Mouse (Mus musculus) adrenal gland, adult 2 months (tissue): Measurements from ENCODE around the gene Slc4a4. TPM values are rescaled to one million over a fixed set of nuclear protein-coding genes. Genes with fewer than 3 reads are reported as not detected.
A peak's percentile ranks its signal among the peaks of the same experiment; 100 is the strongest.
"Not testable (repeated sequence)": the region's sequence is repeated elsewhere in the genome, so short reads cannot be mapped to it uniquely, and the experiment has no call there.

Source experiments
- DNase-seq: peaks from one replicate; pipeline ENCODE4 v3.0.0; 2021
- polyA plus RNA-seq: library from polyadenylated mRNA; depleted of rRNA; stranded (reverse); fragments of >200 nt; gene quantifications from 2 replicates; pipeline ENCODE4 v1.2.3, GENCODE M21; 2012
- total RNA-seq, 2 experiments: library from RNA; stranded (reverse); gene quantifications; 2 replicates each; pipeline ENCODE4 v1.2.3; 2021

Slc4a4 gene
- total and polyA plus RNA-seq, 3 experiments, result 3.3 to 65.1 (median 42.7) TPM

- DNase-seq, result no peak
These were observed 191.1 kb downstream of the Slc4a4 start for GRCm38 (mm10) chr5:89077711-89078110.

GRCm38 (mm10) chr5:89083476-89083875 is 196.9 kb downstream of the Slc4a4 start:
- no peak for DNase-seq

- DNase-seq, result no peak
These were observed 201.3 kb downstream of the Slc4a4 start for GRCm38 (mm10) chr5:89087916-89088315.

DNA sequence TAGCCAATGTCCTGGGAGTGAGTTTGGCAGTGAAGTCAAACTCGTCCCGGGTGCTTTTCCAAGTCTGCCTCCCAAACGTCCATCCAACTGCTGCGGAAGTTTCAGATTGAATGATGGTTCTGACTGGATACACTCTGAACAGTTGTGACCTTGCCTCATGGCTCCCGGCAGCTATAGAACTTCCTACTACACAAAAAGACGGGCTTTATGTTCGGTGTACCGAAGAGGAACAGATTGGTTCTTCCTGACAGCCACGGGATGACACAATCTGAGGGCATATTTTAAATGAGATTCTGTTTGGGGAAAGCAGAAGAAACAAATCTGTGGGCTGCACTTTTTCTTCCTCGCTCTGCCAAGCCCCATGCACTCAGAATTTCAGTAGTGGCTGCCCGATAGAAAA is 201.8 kb downstream of the Slc4a4 start:
- DNase-seq, result no peak

DNA sequence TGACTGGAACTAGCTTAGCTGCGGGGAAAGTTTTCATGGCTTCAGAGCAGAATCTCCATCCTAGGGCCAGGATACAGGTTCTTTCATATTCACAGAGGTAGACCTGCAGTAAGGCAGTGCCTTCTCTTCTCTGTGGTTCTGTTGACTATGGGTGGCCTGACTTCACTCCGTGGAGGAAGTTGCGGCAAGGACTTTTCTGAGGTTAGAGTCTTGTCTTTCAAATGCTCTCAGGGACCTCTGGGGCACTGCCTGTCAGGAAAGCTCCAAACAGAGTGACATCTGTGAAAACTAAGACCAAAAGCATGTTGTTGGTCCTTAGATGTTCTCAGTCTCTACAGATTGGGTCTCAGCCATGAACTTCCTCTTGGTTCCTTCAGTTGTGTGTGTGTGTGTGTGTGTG is 203.5 kb downstream of the Slc4a4 start:
- no peak for DNase-seq

GRCm38 (mm10) chr5:89096371-89096770 is 209.8 kb downstream of the Slc4a4 start:
- no peak for DNase-seq

DNA sequence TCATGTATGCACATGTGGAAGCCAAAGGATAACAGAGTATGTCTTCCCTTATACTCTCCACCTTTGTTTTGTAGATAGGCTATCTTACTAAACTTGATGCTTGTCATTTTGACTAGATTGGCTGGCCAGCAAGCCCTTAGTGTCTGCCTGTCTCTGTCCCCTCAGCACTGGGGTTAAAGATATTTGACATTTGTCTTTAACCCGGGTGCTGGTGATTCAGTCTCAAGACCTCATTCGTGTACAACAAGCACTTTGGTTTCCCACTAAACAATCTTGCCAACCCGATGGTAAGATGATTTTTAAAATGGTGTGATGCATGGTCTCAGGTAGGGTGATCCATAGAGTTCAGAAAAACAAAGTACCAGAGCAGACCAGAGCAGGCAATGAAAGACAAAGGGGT is 210.7 kb downstream of the Slc4a4 start:
- no peak for DNase-seq

DNA sequence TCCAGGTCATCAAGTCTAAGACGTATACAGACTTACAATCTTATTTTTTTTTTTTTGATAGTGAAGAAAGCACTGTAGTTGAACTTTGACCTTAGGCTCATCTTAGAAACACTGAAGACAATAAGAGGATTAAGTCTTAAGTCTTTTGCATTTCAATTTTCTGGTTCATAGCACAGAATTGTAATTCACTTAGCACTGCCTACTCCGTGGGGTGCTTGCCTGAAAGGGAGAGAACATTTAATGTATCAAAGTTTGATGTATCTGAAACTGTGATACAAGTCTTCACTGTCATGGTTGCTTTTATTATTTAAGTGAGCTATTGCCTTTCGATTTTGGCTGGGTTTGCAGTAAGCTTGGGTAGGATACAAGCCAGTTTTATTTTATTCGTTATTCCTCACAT is 211.5 kb downstream of the Slc4a4 start:
- DNase-seq, result no peak

DNA sequence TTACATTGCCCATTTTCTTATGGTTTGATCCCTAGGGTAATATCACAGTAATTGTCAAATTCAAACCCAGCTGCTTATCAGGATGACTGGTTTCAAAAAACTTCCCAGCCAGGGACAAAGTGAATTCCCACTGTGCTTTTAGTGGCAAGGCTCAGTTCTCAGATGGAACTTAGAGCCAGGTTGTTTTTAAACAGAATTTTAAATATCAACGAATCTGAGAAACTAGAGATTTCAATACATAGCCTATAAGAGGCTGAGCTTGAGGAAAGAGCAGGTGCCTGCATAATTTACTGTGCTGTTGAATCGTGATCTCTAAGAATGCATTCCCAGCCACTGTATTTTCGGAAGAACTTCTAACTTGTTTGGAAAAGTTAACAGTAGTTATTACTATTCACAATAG is 213.3 kb downstream of the Slc4a4 start:
- no peak for DNase-seq

DNA sequence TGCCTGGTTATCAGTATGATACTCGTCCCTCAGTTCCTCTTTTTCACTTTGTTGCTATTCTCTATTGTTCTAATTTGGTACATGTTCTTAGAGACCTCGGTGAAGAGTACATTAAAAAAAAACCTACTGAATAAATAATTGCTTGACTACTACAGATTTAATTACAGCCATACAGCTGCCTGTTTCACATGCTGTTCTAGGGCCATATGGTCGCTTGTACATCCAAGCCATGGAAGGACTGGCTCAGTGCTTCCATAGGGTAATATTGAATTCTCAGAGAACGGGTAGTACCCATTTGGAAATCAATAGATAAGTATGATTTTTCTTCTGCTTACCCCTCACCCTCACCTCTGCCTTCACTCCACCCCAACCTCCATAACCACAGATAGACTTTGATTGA is 215.9 kb downstream of the Slc4a4 start:
- DNase-seq, result no peak

DNA sequence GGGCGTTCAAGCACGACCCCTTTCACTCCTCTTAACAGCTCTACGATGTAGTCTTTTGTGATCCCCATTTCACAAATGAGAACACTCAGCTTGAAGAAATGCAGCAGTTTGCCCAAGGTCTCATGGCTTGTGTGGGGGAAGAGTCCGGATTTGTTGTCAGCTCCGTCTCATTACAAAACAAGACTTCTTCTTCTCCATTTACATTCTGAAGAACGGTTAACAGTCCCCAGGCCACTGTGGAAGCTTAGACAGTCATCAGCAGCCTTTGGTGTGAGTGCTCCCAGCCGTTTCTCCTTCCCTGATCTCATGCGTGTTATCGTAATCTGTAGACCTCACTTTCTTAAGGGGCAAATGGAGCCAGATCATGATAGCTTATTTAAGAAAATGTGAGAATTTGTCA is 218.7 kb downstream of the Slc4a4 start:
- DNase-seq, result no peak

DNA sequence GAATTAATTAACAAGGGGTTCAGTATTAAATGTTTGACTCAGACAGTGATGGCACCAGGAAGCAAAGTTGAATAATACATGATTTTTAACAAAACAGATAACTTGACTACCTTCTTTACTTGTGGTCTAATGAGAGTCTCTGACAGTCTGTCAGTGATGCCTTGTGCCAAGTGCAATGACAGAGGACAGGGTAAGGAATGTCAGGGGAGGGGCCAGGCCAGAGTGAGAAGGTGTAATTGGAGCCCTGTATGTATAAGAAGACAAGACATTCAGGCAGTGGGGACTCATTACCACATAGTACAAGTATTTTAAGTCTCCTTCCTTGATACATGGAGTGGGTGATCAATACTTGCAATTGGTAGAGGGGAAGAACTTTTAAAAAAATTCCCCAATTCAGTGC is 219.6 kb downstream of the Slc4a4 start:
- DNase-seq, result no peak

- no peak for DNase-seq
These were observed 222.2 kb downstream of the Slc4a4 start for GRCm38 (mm10) chr5:89108809-89109208.

- DNase-seq, result no peak
These were observed 223.2 kb downstream of the Slc4a4 start for GRCm38 (mm10) chr5:89109832-89110231.

GRCm38 (mm10) chr5:89111987-89112386 is 225.4 kb downstream of the Slc4a4 start:
- DNase-seq, result not testable (repeated sequence)

- DNase-seq, result no peak
These were observed 234.3 kb downstream of the Slc4a4 start for GRCm38 (mm10) chr5:89120881-89121280.

DNA sequence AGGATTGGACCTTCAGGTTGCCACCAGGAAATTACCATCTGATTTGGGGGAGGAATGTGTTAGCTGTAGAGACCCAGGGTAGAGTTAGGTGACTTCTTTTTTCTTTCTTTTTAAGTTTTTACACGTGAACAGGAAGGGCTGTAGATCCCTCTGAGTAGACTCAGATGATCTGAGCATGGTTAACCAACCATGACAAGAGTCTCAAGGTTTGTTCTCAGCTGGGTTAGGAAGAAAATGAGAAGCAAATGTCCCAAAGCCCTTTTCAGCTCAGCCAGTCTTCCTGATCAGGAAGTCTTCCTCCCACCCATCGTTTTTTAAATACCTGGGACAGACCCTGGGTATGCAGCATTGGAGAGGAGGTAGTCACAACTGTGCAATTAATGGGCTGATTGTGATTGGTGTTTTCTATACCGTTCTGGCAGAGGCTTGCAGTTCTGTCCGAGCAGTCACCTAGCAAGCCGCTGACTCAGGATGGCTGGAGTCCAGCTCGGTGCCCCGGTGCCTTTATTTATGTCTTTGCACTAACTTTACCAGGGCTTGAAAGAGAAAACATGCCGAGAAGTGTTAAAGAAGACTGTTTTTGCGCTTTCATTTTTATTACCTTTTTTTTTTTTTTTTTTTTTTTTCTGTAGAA is 236.8 kb downstream of the Slc4a4 start:
- peak; percentile 53 for DNase-seq

- DNase-seq, result no peak
These were observed 241.6 kb downstream of the Slc4a4 start for GRCm38 (mm10) chr5:89128210-89128609.

- DNase-seq, result no peak
These were observed 249.2 kb downstream of the Slc4a4 start for GRCm38 (mm10) chr5:89135776-89136175.

DNA sequence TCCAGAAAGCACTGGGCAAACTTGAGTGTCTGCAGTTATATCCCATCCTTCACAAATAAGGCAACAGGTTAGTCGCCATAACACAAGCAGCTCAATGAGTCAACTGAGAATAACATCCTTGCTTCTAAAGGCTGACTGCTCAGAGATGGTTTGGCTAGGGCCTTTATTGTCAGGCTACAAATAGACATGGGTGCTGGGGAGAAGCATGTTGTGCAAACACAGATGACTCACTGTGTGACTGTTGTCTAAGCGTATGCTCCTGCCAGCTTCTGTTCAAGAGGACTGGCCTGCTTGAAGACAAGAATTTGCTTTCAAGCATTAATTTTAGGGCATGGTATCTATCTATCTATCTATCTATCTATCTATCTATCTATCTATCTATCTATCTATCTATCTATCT is 253.5 kb downstream of the Slc4a4 start:
- DNase-seq, result peak; percentile 30

GRCm38 (mm10) chr5:89141761-89142160 is 255.1 kb downstream of the Slc4a4 start:
- DNase-seq, result no peak

- no peak for DNase-seq
These were observed 259.7 kb downstream of the Slc4a4 start for GRCm38 (mm10) chr5:89146276-89146675.

GRCm38 (mm10) chr5:89147282-89147790 is 260.7 kb downstream of the Slc4a4 start:
- DNase-seq, result peak; percentile 50

DNA sequence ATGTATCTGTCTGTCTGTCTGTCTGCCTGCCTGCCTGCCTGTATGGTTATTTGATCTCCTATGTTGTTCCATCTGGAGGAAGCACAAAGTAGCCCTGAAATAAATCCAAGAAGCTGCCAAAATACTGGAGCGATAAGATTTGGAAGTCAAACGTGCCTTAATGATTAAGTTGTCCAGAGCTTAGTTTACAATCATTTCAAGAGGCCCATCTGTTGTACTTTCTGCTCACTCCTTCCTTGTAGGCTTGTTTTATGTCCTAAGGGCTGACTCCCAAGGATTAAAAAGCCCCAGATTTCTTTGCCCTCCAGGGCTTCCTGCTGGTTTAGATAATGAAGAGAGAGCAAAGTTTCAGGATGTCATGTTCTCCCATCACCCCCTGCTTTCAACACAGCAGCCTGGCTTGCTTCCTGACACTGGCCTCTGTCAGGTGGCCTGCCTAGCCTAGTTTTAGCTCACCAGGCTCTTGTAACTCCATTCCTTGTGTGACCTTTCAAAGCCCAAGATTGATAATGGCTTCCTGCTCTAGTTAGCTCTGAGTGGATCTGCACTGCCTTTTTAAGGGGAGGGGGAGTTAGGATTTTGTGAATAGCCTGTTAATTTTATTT is 262.9 kb downstream of the Slc4a4 start:
- DNase-seq, result no peak
